Mouse (Mus musculus) gastrocnemius, postnatal 4 days (tissue): Measurements from ENCODE around the gene Csf2. TPM values are rescaled to one million over a fixed set of nuclear protein-coding genes. Genes with fewer than 3 reads are reported as not detected.
A peak's percentile ranks its signal among the peaks of the same experiment; 100 is the strongest.
"Not testable (repeated sequence)": the region's sequence is repeated elsewhere in the genome, so short reads cannot be mapped to it uniquely, and the experiment has no call there.

ENCODE experiments used
- DNase-seq, 2 experiments: peaks; one replicate each; pipeline ENCODE4 v3.0.0; 2021 to 2022; ENCODE audit warnings: low spot score in 2 of 2, mixed read lengths in 2 of 2
- long read RNA-seq, 2 experiments: library from polyadenylated mRNA; stranded (forward); transcript quantifications; one replicate each; pipeline ENCODE4 v2.0.0; 2021
- total RNA-seq, 2 experiments: library from RNA; stranded (reverse); gene quantifications; 2 replicates each; pipeline ENCODE4 v1.2.3; 2021

Gene Csf2
- not detected for total RNA-seq
- long read RNA-seq, experiment 1 = 0 reads
- long read RNA-seq, experiment 2, partial matches to known transcripts = 1 of 1 reads
- long read RNA-seq, experiment 2, other reads (novel, unspliced or antisense) = 0 of 1 reads

- no peak for DNase-seq
These were observed at the start of gene Csf2 for GRCm38 (mm10) chr11:54248940-54249717. Csf2 (minus strand) TSS chr11:54249667.

- DNase-seq = no peak
These were observed 49.3 kb upstream of the Csf2 start for GRCm38 (mm10) chr11:54298777-54299176.

- not testable (repeated sequence) for DNase-seq
These were observed 48.0 kb upstream of the Csf2 start for GRCm38 (mm10) chr11:54297471-54297870.

- DNase-seq = no peak
These were observed 47.3 kb upstream of the Csf2 start for GRCm38 (mm10) chr11:54296734-54297133.

GRCm38 (mm10) chr11:54295971-54296370 is 46.5 kb upstream of the Csf2 start:
- DNase-seq = no peak

GRCm38 (mm10) chr11:54293980-54294807 is 44.7 kb upstream of the Csf2 start:
- DNase-seq = no peak

- no peak for DNase-seq
These were observed 42.7 kb upstream of the Csf2 start for GRCm38 (mm10) chr11:54292163-54292562.

- DNase-seq = no peak
These were observed 38.5 kb upstream of the Csf2 start for GRCm38 (mm10) chr11:54287821-54288453.

- no peak for DNase-seq
These were observed 22.0 kb upstream of the Csf2 start for GRCm38 (mm10) chr11:54271437-54271949.

GRCm38 (mm10) chr11:54269191-54269896 is 19.9 kb upstream of the Csf2 start:
- DNase-seq = no peak

GRCm38 (mm10) chr11:54267177-54267576 is 17.7 kb upstream of the Csf2 start, which contains the start of gene Il3:
Il3 (minus strand) TSS chr11:54267277.
- DNase-seq = no peak

GRCm38 (mm10) chr11:54264542-54264941 is 15.1 kb upstream of the Csf2 start:
- peak in 1 of 2 experiments; percentile 60 for DNase-seq

- DNase-seq = no peak
These were observed 14.1 kb upstream of the Csf2 start for GRCm38 (mm10) chr11:54263405-54264031.

- DNase-seq = peak; percentile 39 to 68
These were observed 7.3 kb upstream of the Csf2 start for GRCm38 (mm10) chr11:54256624-54257376.

- no peak for DNase-seq
These were observed 4.6 kb upstream of the Csf2 start for GRCm38 (mm10) chr11:54254114-54254513.

- DNase-seq = no peak
These were observed 1.1 kb upstream of the Csf2 start for GRCm38 (mm10) chr11:54250575-54250974.

- DNase-seq = no peak
These were observed 281 bp upstream of the Csf2 start for GRCm38 (mm10) chr11:54249748-54250147.

- no peak for DNase-seq
These were observed 2.1 kb downstream of the Csf2 start for GRCm38 (mm10) chr11:54247251-54247950.

- DNase-seq = no peak
These were observed 5.0 kb downstream of the Csf2 start for GRCm38 (mm10) chr11:54244465-54244864.
